Mouse (Mus musculus): ENCODE data around the gene Zfp422. TPM values are rescaled to one million over a fixed set of nuclear protein-coding genes. Genes with fewer than 3 reads are reported as not detected.

Gene Zfp422
- polyA plus RNA-seq, 2 experiments from 2014 or later = 32.3 to 36.6 TPM

Other genes with a start within 250 kb of the Zfp422 start
- gene Alox5, start 167.8 kb downstream of the Zfp422 start, polyA plus RNA-seq (2017; shearing (Covaris generic)) = not detected
- gene Olfr211, start 139.9 kb downstream of the Zfp422 start, polyA plus RNA-seq (2017; shearing (Covaris generic)) = not detected
- gene Olfr212, start 122.5 kb downstream of the Zfp422 start, polyA plus RNA-seq (2017; shearing (Covaris generic)) = not detected
- gene Olfr213, start 90.5 kb downstream of the Zfp422 start, polyA plus RNA-seq (2017; shearing (Covaris generic)) = not detected
- not detected for gene Gm5580, start 77.9 kb downstream of the Zfp422 start, polyA plus RNA-seq (2017; shearing (Covaris generic))
- gene Olfr214, start 74.8 kb downstream of the Zfp422 start, polyA plus RNA-seq (2017; shearing (Covaris generic)) = not detected
- gene Olfr215, start 44.8 kb downstream of the Zfp422 start, polyA plus RNA-seq (2017; shearing (Covaris generic)) = not detected
- gene Depp1, start 21.6 kb upstream of the Zfp422 start, polyA plus RNA-seq (2017; shearing (Covaris generic)) = under 1 TPM; 0.36 to 0.37 TPM
- 1 to 10 TPM; 2.5 to 3.8 TPM for gene Rassf4, start 45.0 kb upstream of the Zfp422 start, polyA plus RNA-seq (2017; shearing (Covaris generic))
- under 1 TPM; 0.03 to 0.04 TPM for gene Tmem72, start 87.9 kb upstream of the Zfp422 start, polyA plus RNA-seq (2017; shearing (Covaris generic))

Measured in activated CD4-positive, CD25-positive, alpha-beta regulatory T cell, adult 4 months (primary cell).